Mouse (Mus musculus) small intestine, adult 2 months (tissue): ENCODE measurements at regions not wholly inside any gene's neighbourhood (a gene's known extent, or its start where the extent isn't known, plus 50 kb on each side); places are given as distances from the start of the nearest gene placed in this dataset.

Experiments used
- CTCF ChIP-seq: fragments of 200-500 bp; IDR thresholded peaks from 2 replicates; pipeline ENCODE4 v1.5.1; 2012; ENCODE audit warnings: low read depth, mild to moderate bottlenecking, control low read depth, inconsistent platforms, low read length, moderate library complexity, mixed read lengths; ENCODE audit not compliant: insufficient replicate concordance, insufficient read length; ENCODE audit errors: extremely low read depth
- POLR2A ChIP-seq: fragments of 200-500 bp; IDR thresholded peaks from 2 replicates; pipeline ENCODE4 v1.6.1; 2012; ENCODE audit warnings: low read depth, mild to moderate bottlenecking, control low read depth, inconsistent platforms, low read length, moderate library complexity

DNA sequence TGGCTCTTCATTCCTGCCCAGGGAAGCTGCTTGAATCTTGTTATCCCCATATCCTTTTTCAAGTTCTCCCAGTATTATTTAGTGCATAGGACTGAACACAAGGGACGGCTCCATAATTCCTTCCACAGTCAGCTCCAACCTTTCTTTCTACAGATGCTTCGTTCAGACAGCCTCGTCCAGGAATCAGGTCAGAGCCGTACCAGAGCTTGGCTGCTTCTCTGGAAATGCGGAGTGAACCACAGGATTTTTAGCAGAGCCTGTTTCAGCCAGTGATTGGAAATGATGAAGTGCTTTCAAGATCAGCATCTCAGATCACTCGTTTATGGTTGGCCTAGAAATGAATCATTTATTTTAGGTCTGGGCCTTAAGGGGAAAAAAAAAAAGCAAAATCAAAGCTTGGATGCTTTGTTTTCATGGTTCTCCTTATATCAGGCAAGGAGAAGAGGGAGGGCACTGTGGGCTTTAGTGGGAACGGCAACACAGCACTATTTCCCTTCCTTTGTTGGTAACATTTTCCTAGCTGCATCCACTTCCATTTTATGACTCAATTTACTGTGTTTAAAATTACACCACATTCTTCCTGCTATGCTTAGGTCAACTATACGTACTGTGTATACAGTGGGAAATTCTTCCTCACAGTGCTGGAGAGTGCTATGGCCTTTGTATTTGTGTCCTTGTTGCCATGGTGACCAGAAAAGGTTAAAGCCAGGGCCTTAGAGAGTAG, 161.9 kb upstream of the Ccdc122 start:
- no peak for TF ChIP-seq CTCF
- no peak for TF ChIP-seq POLR2A
